Mouse (Mus musculus) Muller cell, postnatal 12 days (primary cell): ENCODE results near the gene Aurkb.
"Not testable (repeated sequence)": the region's sequence is repeated elsewhere in the genome, so short reads cannot be mapped to it uniquely, and the experiment has no call there.

Source experiments
- DNase-seq: peaks from one replicate; pipeline ENCODE4 v3.0.0-alpha.2; 2015; ENCODE audit errors: inconsistent ontology term

Gene Aurkb

GRCm38 (mm10) chr11:69080855-69081222 is 35.4 kb downstream of the Aurkb start:
- DNase-seq = no peak

GRCm38 (mm10) chr11:69081613-69082012 is 36.2 kb downstream of the Aurkb start:
- DNase-seq = no peak

GRCm38 (mm10) chr11:69085608-69086007 is 40.2 kb downstream of the Aurkb start:
- DNase-seq = no peak

- DNase-seq = no peak
These were observed 40.9 kb downstream of the Aurkb start for GRCm38 (mm10) chr11:69086390-69086789.

GRCm38 (mm10) chr11:69087082-69087481 is 41.6 kb downstream of the Aurkb start:
- DNase-seq = no peak

- DNase-seq = no peak
These were observed 42.1 kb downstream of the Aurkb start for GRCm38 (mm10) chr11:69087597-69087996.

- peak; percentile 95 for DNase-seq
These were observed 42.8 kb downstream of the Aurkb start, which contains the start of gene Vamp2 for GRCm38 (mm10) chr11:69088103-69088855. Gene Vamp2 (plus strand): TSS chr11:69088490.

- DNase-seq = no peak
These were observed 43.6 kb downstream of the Aurkb start for GRCm38 (mm10) chr11:69088856-69089615.

GRCm38 (mm10) chr11:69089616-69090290 is 44.3 kb downstream of the Aurkb start:
- DNase-seq = no peak

- DNase-seq = no peak
These were observed 44.9 kb downstream of the Aurkb start for GRCm38 (mm10) chr11:69090367-69090766.

- no peak for DNase-seq
These were observed 46.3 kb downstream of the Aurkb start for GRCm38 (mm10) chr11:69091566-69092385.

- peak; percentile 60 for DNase-seq
These were observed 46.9 kb downstream of the Aurkb start for GRCm38 (mm10) chr11:69092386-69092751.

- no peak for DNase-seq
These were observed 47.4 kb downstream of the Aurkb start for GRCm38 (mm10) chr11:69092871-69093270.

- DNase-seq = not testable (repeated sequence)
These were observed 48.4 kb downstream of the Aurkb start for GRCm38 (mm10) chr11:69093856-69094255.

- DNase-seq = peak; percentile 100
These were observed 49.4 kb downstream of the Aurkb start, which contains the start of gene Per1 for GRCm38 (mm10) chr11:69094697-69095429. Gene Per1 (plus strand): TSS chr11:69095217.

- DNase-seq = peak; percentile 69
These were observed 50.2 kb downstream of the Aurkb start for GRCm38 (mm10) chr11:69095511-69096231.

GRCm38 (mm10) chr11:69096360-69096986 is 51.0 kb downstream of the Aurkb start:
- DNase-seq = no peak

GRCm38 (mm10) chr11:69096987-69097900 is 51.8 kb downstream of the Aurkb start:
- peak; percentile 100 for DNase-seq
